Comparison of ENCODE assay signal across 1 mouse cellular context in the genomic region with DNA sequence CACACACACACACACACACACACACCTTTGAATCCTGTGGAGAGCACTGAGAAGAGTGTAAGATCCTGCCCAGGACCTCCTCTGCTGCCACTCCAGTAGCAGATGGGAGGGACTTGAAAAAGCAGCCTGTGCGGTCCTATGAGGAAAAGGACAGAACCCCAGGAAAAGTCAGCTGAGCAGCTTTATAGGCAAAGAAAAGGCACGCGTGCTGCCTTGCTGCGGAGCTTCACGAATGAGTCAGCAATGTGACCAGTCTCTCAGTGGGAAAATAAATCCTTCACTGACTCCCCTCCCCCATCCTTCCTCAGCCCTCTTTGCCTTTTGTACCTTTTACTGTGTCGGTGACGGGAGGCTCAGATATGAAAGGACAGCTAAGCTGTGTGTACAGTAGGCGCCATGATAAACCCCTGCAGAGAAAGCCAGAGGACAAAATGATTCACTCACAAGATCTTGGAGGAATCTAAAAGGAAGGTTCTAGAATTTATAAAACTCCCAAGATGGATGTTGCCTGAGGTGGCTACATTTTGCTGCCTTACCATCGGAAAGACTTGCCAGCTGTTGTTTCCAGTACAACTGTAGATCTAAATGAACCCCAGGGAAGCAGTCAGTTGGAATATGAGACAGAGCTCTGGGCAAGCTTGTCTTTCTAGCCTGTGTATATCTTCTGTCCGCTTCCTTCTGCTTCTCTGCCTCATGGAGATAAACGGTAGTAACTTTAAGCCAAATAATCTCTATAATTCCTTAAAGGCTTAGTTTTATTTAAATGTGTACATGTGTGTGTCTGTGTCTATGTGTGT.
TF ChIP-seq lines count a peak whose summit lies in the region.

No protein-coding gene starts in this region.

TF ChIP-seq in ES-E14, 5 proteins besides CTCF, POLR2A, EP300 and RAD21:
- TF ChIP-seq MAFK (IDR thresholded peaks at IDR 0.05; ENCODE audit: insufficient read depth, low read depth, low read length) (peak; percentile 46; the same call in 1 of the 2 replicates), ZC3H11A (IDR thresholded peaks at IDR 0.05; ENCODE audit: borderline replicate concordance, low read depth, low read length) (no peak), CHD2 (IDR thresholded peaks at IDR 0.05; ENCODE audit: low read depth, low read length) (no peak), ZNF384 (IDR thresholded peaks at IDR 0.05; ENCODE audit: low read depth, low read length) (no peak), HCFC1 (IDR thresholded peaks at IDR 0.05; ENCODE audit: borderline replicate concordance, insufficient read depth, low read length) (no peak)
